Mouse (Mus musculus): ENCODE measurements around the gene Zfp583. TPM values are rescaled to one million over a fixed set of nuclear protein-coding genes. Genes with fewer than 3 reads are reported as not detected.
"Not testable (repeated sequence)": the region's sequence is repeated elsewhere in the genome, so short reads cannot be mapped to it uniquely, and the experiment has no call there.

Zfp583 gene
- polyA plus RNA-seq, 1 experiment from 2014 or later = 4.0 TPM

DNA sequence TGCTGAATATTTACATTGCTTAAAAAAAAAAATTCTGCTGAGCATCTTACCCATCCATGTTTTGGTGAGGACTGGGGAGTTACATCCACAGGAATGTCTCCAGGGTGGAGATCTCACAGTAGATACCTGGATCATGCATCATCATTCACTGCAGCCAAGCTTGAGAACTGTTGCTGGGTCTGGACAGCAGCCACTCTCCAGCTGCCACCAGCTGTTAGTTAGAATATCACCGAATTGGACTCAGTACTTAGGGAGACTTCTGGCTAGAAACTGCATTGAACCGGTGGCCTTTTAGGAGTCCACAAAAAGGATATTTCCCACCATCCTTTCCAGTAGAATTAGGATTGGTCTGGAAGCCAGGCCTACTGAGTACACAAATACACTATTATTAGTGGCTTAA lies 27.0 kb upstream of the Zfp583 start:
- ATAC-seq = no peak
- Histone ChIP-seq H3K4me3 (ENCODE audit: low read depth, low read length) (no peak overlapping the region), H3K4me1 (ENCODE audit: insufficient read depth, low read depth, low read length) (peaks cover 3% of the 10 kb centered on the region; the same call in 1 of the 2 replicates), H3K9me3 (ENCODE audit: low read length) (no peaks in the 10 kb centered on the region), H3K36me3 (ENCODE audit: insufficient read depth, low read length) (no peaks in the 10 kb centered on the region), H3K27ac (ENCODE audit: low read length) (no peak overlapping the region), H3K9ac (replicated peaks; ENCODE audit: low read depth) (no peak overlapping the region), H3K4me2 (replicated peaks; ENCODE audit: low read depth, low read length) (no peak overlapping the region), H3K27me3 (replicated peaks; ENCODE audit: insufficient read depth, low read length) (no peaks in the 10 kb centered on the region)
- WGBS = 43% methylated on average over 2 of the region's 2 CpGs
- DNase-seq (ENCODE audit: low spot score) = no peak
- TF ChIP-seq CTCF (IDR thresholded peaks at IDR 0.05) (no peak), EP300 (IDR thresholded peaks at IDR 0.05) (no peak)

DNA sequence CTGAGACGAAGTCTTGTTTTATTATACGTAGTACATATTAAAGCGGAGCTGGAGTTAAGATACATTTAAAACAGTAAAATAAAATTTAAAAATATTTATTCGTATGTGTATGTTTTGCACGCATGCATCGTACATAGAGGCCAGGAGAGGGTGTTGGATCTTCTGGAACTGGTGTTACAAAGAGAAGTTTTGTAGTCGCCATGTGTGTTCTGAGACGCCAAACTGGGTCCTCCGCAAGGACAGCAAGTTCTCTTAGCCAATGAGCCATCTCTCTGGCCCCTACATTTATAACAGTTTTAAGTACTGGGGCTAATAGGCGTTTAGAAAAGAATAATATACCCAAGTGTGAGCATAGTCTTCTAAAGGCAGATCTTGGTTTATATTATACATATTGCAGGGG lies 13.0 kb upstream of the Zfp583 start:
- DNase-seq (ENCODE audit: low spot score) (no peak), ATAC-seq (no peak)
- Histone ChIP-seq H3K9ac (replicated peaks; ENCODE audit: low read depth) (0 out of 2 replicates have a peak overlapping the region, but pooled peaks have one; percentile 39), H3K4me2 (replicated peaks; ENCODE audit: low read depth, low read length) (peak overlapping the region; percentile 68), H3K27ac (ENCODE audit: low read length) (no peak overlapping the region), H3K27me3 (replicated peaks; ENCODE audit: insufficient read depth, low read length) (no peaks in the 10 kb centered on the region), H3K9me3 (ENCODE audit: low read length) (no peaks in the 10 kb centered on the region), H3K4me1 (ENCODE audit: insufficient read depth, low read depth, low read length) (no peaks in the 10 kb centered on the region), H3K36me3 (ENCODE audit: insufficient read depth, low read length) (no peaks in the 10 kb centered on the region), H3K4me3 (ENCODE audit: low read depth, low read length) (peak overlapping the region; percentile 59)
- WGBS = 30% methylated on average over 10 of the region's 10 CpGs
- TF ChIP-seq EP300 (IDR thresholded peaks at IDR 0.05) (no peak), CTCF (IDR thresholded peaks at IDR 0.05) (no peak)

DNA sequence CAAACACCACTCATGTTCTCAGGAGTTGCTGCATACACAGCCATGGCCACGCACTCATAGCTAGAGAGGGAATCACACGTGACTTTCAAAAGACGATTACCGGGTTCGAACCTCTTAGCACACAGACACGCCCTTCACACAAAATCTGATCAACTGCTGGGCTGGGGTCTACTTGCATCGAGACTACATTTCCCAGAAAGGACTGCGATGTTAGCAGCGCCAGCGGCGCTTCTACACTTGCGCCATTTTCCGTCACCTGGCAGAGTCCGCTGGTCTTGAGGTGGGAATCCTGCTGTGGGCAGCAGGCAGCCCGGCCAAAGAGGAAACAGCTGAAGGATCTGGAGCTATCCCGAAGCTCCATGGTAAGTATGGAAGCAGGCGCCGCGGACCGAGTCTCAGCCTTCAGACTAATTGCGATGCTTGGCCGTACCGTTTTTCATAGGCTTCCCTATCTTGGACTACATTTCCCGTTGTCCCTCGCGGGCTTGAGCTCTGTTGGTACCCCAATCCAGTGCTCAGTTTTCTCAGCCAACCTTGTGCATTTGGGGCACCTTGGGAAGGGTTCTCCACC lies 12.5 kb upstream of the Zfp583 start, which contains the start of gene Gm3854:
TSS of gene Gm3854 (plus strand) at position 259 of the 571 bp plus-strand sequence.
- DNase-seq (ENCODE audit: low spot score) = peak; percentile 38
- under 1% methylated on average over 26 of the region's 26 CpGs for WGBS
- Histone ChIP-seq H3K27me3 (replicated peaks; ENCODE audit: insufficient read depth, low read length) (no peaks in the 10 kb centered on the region), H3K36me3 (ENCODE audit: insufficient read depth, low read length) (no peaks in the 10 kb centered on the region), H3K27ac (ENCODE audit: low read length) (no peak within 1 kb of the TSS), H3K4me3 (ENCODE audit: low read depth, low read length) (peak within 1 kb of the TSS; percentile 59), H3K4me1 (ENCODE audit: insufficient read depth, low read depth, low read length) (no peaks in the 10 kb centered on the region), H3K9ac (replicated peaks; ENCODE audit: low read depth) (peak within 1 kb of the TSS; percentile 39; the same call in 1 of the 2 replicates), H3K9me3 (ENCODE audit: low read length) (no peaks in the 10 kb centered on the region), H3K4me2 (replicated peaks; ENCODE audit: low read depth, low read length) (peak within 1 kb of the TSS; percentile 68)
- TF ChIP-seq CTCF (IDR thresholded peaks at IDR 0.05) (no peak), EP300 (IDR thresholded peaks at IDR 0.05) (no peak)
- ATAC-seq = peak; percentile 70

GRCm38 (mm10) chr7:6339865-6340264 lies 8.8 kb upstream of the Zfp583 start:
- ATAC-seq = no peak

DNA sequence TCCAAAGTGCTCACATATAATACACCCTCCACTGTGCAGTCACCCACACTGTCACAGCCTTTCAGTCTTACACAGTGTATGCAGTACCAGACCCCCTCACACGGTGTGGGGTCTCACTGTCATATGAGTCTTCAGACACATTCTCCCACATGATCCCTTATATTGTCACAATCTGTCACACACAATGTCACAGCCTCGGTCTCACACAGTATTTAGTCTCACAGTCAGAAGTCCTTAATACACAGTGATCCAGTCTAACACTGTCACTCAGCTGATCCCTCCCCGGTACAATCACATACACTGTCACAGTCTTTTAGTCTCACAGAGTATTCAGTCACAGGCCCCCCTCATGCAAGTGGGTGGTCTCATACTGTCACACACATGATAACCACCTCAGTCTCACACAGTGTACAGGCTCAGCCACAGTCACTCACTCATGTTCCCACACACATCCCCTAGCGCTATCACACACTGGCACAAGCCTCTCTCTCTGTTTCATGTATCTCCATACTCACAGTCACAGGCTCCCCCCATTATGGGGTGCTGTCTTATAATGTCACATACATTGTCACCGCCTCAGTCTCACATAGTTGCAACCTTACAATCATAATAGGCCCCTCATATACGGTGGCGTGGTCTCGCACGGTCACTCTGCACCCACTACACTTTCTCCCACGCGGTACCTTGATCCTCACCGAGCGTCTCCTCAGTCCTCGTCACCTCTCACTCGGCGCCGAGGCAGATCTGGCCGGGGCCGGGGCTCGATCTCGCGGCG lies 440 bp downstream of the Zfp583 start:
- peak; percentile 63 for ATAC-seq
- TF ChIP-seq EP300 (IDR thresholded peaks at IDR 0.05) (no peak), CTCF (IDR thresholded peaks at IDR 0.05) (no peak)
- no peaks in the 10 kb centered on the region for H3K9me3 ChIP-seq (ENCODE audit: low read length)
- peak overlapping the region; percentile 69 for H3K27ac ChIP-seq (ENCODE audit: low read length)
- 13% methylated on average over 23 of the region's 23 CpGs for WGBS
- peak; percentile 29 for DNase-seq (ENCODE audit: low spot score)
- H3K4me3 ChIP-seq (ENCODE audit: low read depth, low read length) = peak overlapping the region; percentile 59
- no peaks in the 10 kb centered on the region for H3K27me3 ChIP-seq (replicated peaks; ENCODE audit: insufficient read depth, low read length)
- H3K36me3 ChIP-seq (ENCODE audit: insufficient read depth, low read length) = no peaks in the 10 kb centered on the region
- peaks cover 4% of the 10 kb centered on the region; the same call in 1 of the 2 replicates for H3K4me1 ChIP-seq (ENCODE audit: insufficient read depth, low read depth, low read length)
- peak overlapping the region; percentile 58 for H3K9ac ChIP-seq (replicated peaks; ENCODE audit: low read depth)
- H3K4me2 ChIP-seq (replicated peaks; ENCODE audit: low read depth, low read length) = peak overlapping the region; percentile 72

More at GRCm38 (mm10) chr7:6339865-6340264, 8.8 kb upstream of the Zfp583 start:
- H3K27ac ChIP-seq (ENCODE audit: low read length) = no peak overlapping the region
- H3K4me2 ChIP-seq (replicated peaks; ENCODE audit: low read depth, low read length) = no peak overlapping the region
- TF ChIP-seq CTCF (IDR thresholded peaks at IDR 0.05) (no peak), EP300 (IDR thresholded peaks at IDR 0.05) (no peak)
- no peaks in the 10 kb centered on the region for H3K27me3 ChIP-seq (replicated peaks; ENCODE audit: insufficient read depth, low read length)
- no peaks in the 10 kb centered on the region for H3K4me1 ChIP-seq (ENCODE audit: insufficient read depth, low read depth, low read length)
- no peaks in the 10 kb centered on the region for H3K36me3 ChIP-seq (ENCODE audit: insufficient read depth, low read length)
- no peak for DNase-seq (ENCODE audit: low spot score)
- H3K9ac ChIP-seq (replicated peaks; ENCODE audit: low read depth) = no peak overlapping the region
- H3K4me3 ChIP-seq (ENCODE audit: low read depth, low read length) = no peak overlapping the region
- no peaks in the 10 kb centered on the region for H3K9me3 ChIP-seq (ENCODE audit: low read length)
- 74% methylated on average over 5 of the region's 5 CpGs for WGBS

GRCm38 (mm10) chr7:6300796-6301195 lies 30.3 kb downstream of the Zfp583 start:
- not testable (repeated sequence) for DNase-seq (ENCODE audit: low spot score); H3K9ac ChIP-seq (replicated peaks; ENCODE audit: low read depth); H3K27ac ChIP-seq (ENCODE audit: low read length); H3K4me2 ChIP-seq (replicated peaks; ENCODE audit: low read depth, low read length); H3K36me3 ChIP-seq (ENCODE audit: insufficient read depth, low read length); H3K27me3 ChIP-seq (replicated peaks; ENCODE audit: insufficient read depth, low read length); H3K4me3 ChIP-seq (ENCODE audit: low read depth, low read length); ATAC-seq; H3K4me1 ChIP-seq (ENCODE audit: insufficient read depth, low read depth, low read length); H3K9me3 ChIP-seq (ENCODE audit: low read length)
- 70% methylated on average over 11 of the region's 11 CpGs for WGBS

GRCm38 (mm10) chr7:6291121-6291520 lies 40.0 kb downstream of the Zfp583 start:
- H3K4me3 ChIP-seq (ENCODE audit: low read depth, low read length); H3K27ac ChIP-seq (ENCODE audit: low read length); ATAC-seq; H3K36me3 ChIP-seq (ENCODE audit: insufficient read depth, low read length); H3K4me2 ChIP-seq (replicated peaks; ENCODE audit: low read depth, low read length); H3K9ac ChIP-seq (replicated peaks; ENCODE audit: low read depth); H3K4me1 ChIP-seq (ENCODE audit: insufficient read depth, low read depth, low read length); H3K9me3 ChIP-seq (ENCODE audit: low read length); H3K27me3 ChIP-seq (replicated peaks; ENCODE audit: insufficient read depth, low read length); DNase-seq (ENCODE audit: low spot score): not testable (repeated sequence)
- 84% methylated on average over 4 of the region's 6 CpGs for WGBS

Measured in lung, postnatal 0 days (tissue).